Mouse (Mus musculus): Measurements from ENCODE around the gene Ism2.

DNA sequence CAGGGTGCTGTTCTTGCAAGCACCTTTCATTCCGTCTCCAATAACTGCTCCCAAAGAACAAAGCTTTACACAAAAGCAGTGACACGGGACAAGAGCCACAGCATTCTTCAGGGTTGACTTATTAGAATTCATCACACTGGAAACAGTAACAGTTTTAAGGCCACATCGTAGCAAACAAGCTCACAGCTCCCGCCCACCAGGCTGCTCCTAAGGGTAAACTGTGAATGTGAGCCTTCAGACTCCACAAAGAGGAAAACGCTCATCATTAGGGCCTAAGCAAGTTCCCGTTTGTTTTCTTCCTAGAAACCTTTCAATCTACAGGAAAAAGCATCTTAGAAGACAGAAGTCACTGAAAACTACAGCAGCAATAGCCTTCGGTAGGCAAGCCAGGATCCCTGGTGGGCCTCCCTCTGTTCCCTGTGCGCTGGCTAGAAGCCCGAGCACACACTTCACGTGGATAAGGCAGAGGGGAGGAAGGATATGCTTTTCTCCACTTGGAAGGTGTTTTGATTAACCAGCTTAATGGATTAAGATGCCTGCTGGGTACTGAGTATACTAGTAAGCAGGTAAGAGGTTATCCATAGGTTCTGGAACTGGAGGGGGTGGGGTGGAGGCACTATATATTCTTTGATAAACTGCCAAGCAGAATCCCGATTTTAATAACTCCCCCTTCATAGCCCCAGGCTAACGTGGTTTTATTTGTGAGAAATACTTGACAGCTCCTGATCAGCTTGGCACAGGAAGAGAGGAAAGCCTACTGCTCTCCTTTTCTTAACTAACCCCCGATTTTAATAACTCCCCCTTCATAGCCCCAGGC, 6.5 kb upstream of the Ism2 start:
- TF ChIP-seq CTCF (IDR thresholded peaks at IDR 0.05; ENCODE audit: low read depth, low read length) = no peak
- no peak for TF ChIP-seq TAL1 (conservative IDR thresholded peaks at IDR 0.05; ENCODE audit: low read depth, low read length)
- no peak for TF ChIP-seq POLR2AphosphoS5 (IDR thresholded peaks at IDR 0.05; ENCODE audit: insufficient replicate concordance, low read depth, low read length)
- no peak for TF ChIP-seq GATA1 (IDR thresholded peaks at IDR 0.05; ENCODE audit: borderline replicate concordance, low read length)
- TF ChIP-seq GATA2 (IDR thresholded peaks at IDR 0.05; ENCODE audit: borderline replicate concordance, low read depth, low read length) = no peak
